Mouse (Mus musculus): ENCODE measurements around the gene Lrrc46. TPM values are rescaled to one million over a fixed set of nuclear protein-coding genes. Genes with fewer than 3 reads are reported as not detected.

The Lrrc46 gene
- polyA plus RNA-seq, 1 experiment from 2014 or later = 1.5 TPM

- H3K36me3 ChIP-seq (ENCODE audit: insufficient read depth) = peaks cover 25% of the 10 kb centered on the region
- H3K9me3 ChIP-seq (ENCODE audit: low read depth, low read length) = no peaks in the 10 kb centered on the region
- ATAC-seq (ENCODE audit: insufficient read depth) = no peak
- H3K4me1 ChIP-seq (ENCODE audit: insufficient read depth) = no peaks in the 10 kb centered on the region
- no peak overlapping the region for H3K4me2 ChIP-seq
- no peaks in the 10 kb centered on the region for H3K27me3 ChIP-seq (ENCODE audit: insufficient read depth, low read length)
- 76% methylated on average over 12 of the region's 12 CpGs for WGBS
- DNase-seq = no peak
- H3K4me3 ChIP-seq (ENCODE audit: low read depth, low read length) = no peak overlapping the region
- no peak overlapping the region for H3K27ac ChIP-seq (ENCODE audit: low read depth)
- H3K9ac ChIP-seq = no peak overlapping the region
- TF ChIP-seq CTCF (IDR thresholded peaks at IDR 0.05; ENCODE audit: low read depth) = no peak
These were observed 24.5 kb upstream of the Lrrc46 start for GRCm38 (mm10) chr11:97065538-97066295.

DNA sequence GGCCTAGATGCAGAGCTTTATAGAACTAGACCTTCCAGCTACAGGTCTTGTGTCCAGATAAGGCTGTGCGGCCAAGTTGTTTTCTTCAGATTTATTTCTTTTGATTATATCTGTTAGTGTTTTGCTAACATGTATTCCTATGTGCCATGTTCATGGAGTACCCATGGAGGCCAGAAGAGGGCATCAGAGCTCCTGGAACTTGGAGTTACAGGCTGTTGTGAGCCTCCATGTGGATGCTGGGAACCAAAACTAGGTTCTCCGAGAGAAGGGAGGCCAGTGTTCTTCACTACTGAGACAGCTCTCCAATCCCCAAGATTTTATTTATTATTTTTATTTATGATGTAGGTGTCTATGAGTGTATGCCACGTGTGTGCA lies 22.7 kb upstream of the Lrrc46 start:
- no peak for ATAC-seq (ENCODE audit: insufficient read depth)
- peak; percentile 32; the same call in 1 of the 2 replicates for TF ChIP-seq CTCF (IDR thresholded peaks at IDR 0.05; ENCODE audit: low read depth)
- no peak overlapping the region for H3K9ac ChIP-seq
- no peak for DNase-seq
- H3K4me2 ChIP-seq = no peak overlapping the region
- no peak overlapping the region for H3K27ac ChIP-seq (ENCODE audit: low read depth)
- WGBS = 82% methylated on average over 3 of the region's 3 CpGs
- no peaks in the 10 kb centered on the region for H3K9me3 ChIP-seq (ENCODE audit: low read depth, low read length)
- H3K27me3 ChIP-seq (ENCODE audit: insufficient read depth, low read length) = no peaks in the 10 kb centered on the region
- H3K4me1 ChIP-seq (ENCODE audit: insufficient read depth) = no peaks in the 10 kb centered on the region
- H3K4me3 ChIP-seq (ENCODE audit: low read depth, low read length) = no peak overlapping the region
- H3K36me3 ChIP-seq (ENCODE audit: insufficient read depth) = peaks cover 39% of the 10 kb centered on the region

GRCm38 (mm10) chr11:97063274-97063920 lies 22.2 kb upstream of the Lrrc46 start:
- DNase-seq (no peak), ATAC-seq (ENCODE audit: insufficient read depth) (no peak)
- H3K27me3 ChIP-seq (ENCODE audit: insufficient read depth, low read length) = no peaks in the 10 kb centered on the region
- no peaks in the 10 kb centered on the region for H3K9me3 ChIP-seq (ENCODE audit: low read depth, low read length)
- H3K4me2 ChIP-seq = no peak overlapping the region; the same call in 1 of the 2 replicates
- no peaks in the 10 kb centered on the region for H3K4me1 ChIP-seq (ENCODE audit: insufficient read depth)
- H3K36me3 ChIP-seq (ENCODE audit: insufficient read depth) = peaks cover 40% of the 10 kb centered on the region
- WGBS = 63% methylated on average over 9 of the region's 9 CpGs
- TF ChIP-seq CTCF (IDR thresholded peaks at IDR 0.05; ENCODE audit: low read depth) = no peak
- no peak overlapping the region; the same call in 1 of the 2 replicates for H3K27ac ChIP-seq (ENCODE audit: low read depth)
- no peak overlapping the region for H3K9ac ChIP-seq
- H3K4me3 ChIP-seq (ENCODE audit: low read depth, low read length) = no peak overlapping the region

DNA sequence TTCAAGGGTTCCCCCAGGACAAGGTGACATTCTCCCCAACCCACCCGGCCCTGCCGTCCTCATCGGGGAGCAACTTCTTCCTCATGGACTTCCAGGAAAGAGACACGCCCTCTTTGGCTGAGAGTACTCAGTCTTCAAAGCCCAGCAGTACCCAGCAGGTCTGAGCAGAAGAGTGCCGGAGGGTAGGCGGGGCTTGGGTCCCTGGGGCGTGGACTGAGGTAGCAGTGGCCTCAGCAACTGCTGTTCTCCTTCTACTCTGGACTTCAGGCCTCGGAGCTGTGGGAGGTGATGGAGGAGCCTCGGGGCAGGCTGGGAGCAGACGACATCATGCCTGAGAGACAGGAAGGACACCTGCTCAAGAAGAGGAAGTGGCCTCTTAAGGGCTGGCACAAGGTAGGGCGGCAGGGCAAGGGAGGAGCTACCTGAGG lies 11.0 kb upstream of the Lrrc46 start:
- peak; percentile 61 for DNase-seq
- no peak for TF ChIP-seq CTCF (IDR thresholded peaks at IDR 0.05; ENCODE audit: low read depth)
- H3K27me3 ChIP-seq (ENCODE audit: insufficient read depth, low read length) = no peaks in the 10 kb centered on the region
- no peak overlapping the region; the same call in none of the 2 replicates for H3K9ac ChIP-seq
- WGBS = 21% methylated on average over 11 of the region's 11 CpGs
- peak overlapping the region; percentile 65; the same call in 1 of the 2 replicates for H3K4me3 ChIP-seq (ENCODE audit: low read depth, low read length)
- H3K4me1 ChIP-seq (ENCODE audit: insufficient read depth) = 0 out of 2 replicates have a peak, but pooled peaks cover 8% of the 10 kb centered on the region
- peak overlapping the region; percentile 69; the same call in 1 of the 2 replicates for H3K27ac ChIP-seq (ENCODE audit: low read depth)
- H3K36me3 ChIP-seq (ENCODE audit: insufficient read depth) = peaks cover 50% of the 10 kb centered on the region
- peak; percentile 65 for ATAC-seq (ENCODE audit: insufficient read depth)
- H3K9me3 ChIP-seq (ENCODE audit: low read depth, low read length) = no peaks in the 10 kb centered on the region
- H3K4me2 ChIP-seq = peak overlapping the region; percentile 90

GRCm38 (mm10) chr11:97050944-97051586 lies 9.9 kb upstream of the Lrrc46 start:
- peak overlapping the region; percentile 65 for H3K4me3 ChIP-seq (ENCODE audit: low read depth, low read length)
- 19% methylated on average over 13 of the region's 13 CpGs for WGBS
- ATAC-seq (ENCODE audit: insufficient read depth) = peak; percentile 18; the same call in 1 of the 2 replicates

GRCm38 (mm10) chr11:97050216-97050943 lies 9.2 kb upstream of the Lrrc46 start, which contains the start of gene Osbpl7:
Gene Osbpl7 (plus strand): TSS chr11:97050628.
- Histone ChIP-seq H3K4me1 (ENCODE audit: insufficient read depth) (0 out of 2 replicates have a peak, but pooled peaks cover 8% of the 10 kb centered on the region), H3K4me2 (peak within 1 kb of the TSS; percentile 90), H3K4me3 (ENCODE audit: low read depth, low read length) (peak within 1 kb of the TSS; percentile 65), H3K27ac (ENCODE audit: low read depth) (peak within 1 kb of the TSS; percentile 31; the same call in 1 of the 2 replicates), H3K27me3 (ENCODE audit: insufficient read depth, low read length) (no peaks in the 10 kb centered on the region), H3K36me3 (ENCODE audit: insufficient read depth) (peaks cover 42% of the 10 kb centered on the region), H3K9me3 (ENCODE audit: low read depth, low read length) (no peaks in the 10 kb centered on the region), H3K9ac (peak within 1 kb of the TSS; percentile 66)
- ATAC-seq (ENCODE audit: insufficient read depth) = peak; percentile 74
- WGBS = 6% methylated on average over 18 of the region's 18 CpGs
- peak; percentile 82 for DNase-seq
- peak; percentile 49 for TF ChIP-seq CTCF (IDR thresholded peaks at IDR 0.05; ENCODE audit: low read depth)

More at GRCm38 (mm10) chr11:97050944-97051586, 9.9 kb upstream of the Lrrc46 start:
- 0 out of 2 replicates have a peak, but pooled peaks cover 8% of the 10 kb centered on the region for H3K4me1 ChIP-seq (ENCODE audit: insufficient read depth)
- H3K27me3 ChIP-seq (ENCODE audit: insufficient read depth, low read length) = no peaks in the 10 kb centered on the region
- H3K9ac ChIP-seq = peak overlapping the region; percentile 66
- no peak for TF ChIP-seq CTCF (IDR thresholded peaks at IDR 0.05; ENCODE audit: low read depth)
- H3K27ac ChIP-seq (ENCODE audit: low read depth) = peak overlapping the region; percentile 31; the same call in 1 of the 2 replicates
- H3K4me2 ChIP-seq = peak overlapping the region; percentile 90
- DNase-seq = no peak
- H3K36me3 ChIP-seq (ENCODE audit: insufficient read depth) = peaks cover 49% of the 10 kb centered on the region
- no peaks in the 10 kb centered on the region for H3K9me3 ChIP-seq (ENCODE audit: low read depth, low read length)
